Mouse (Mus musculus): Measurements from ENCODE around the gene Spc24.
"Not testable (repeated sequence)": the region's sequence is repeated elsewhere in the genome, so short reads cannot be mapped to it uniquely, and the experiment has no call there.

Spc24 gene

GRCm38 (mm10) chr9:21784517-21785307 lies 24.6 kb upstream of the Spc24 start:
- DNase-seq, result no peak

GRCm38 (mm10) chr9:21781657-21782468 lies 21.8 kb upstream of the Spc24 start:
- DNase-seq, result peak in 1 of 2 experiments; percentile 65

- DNase-seq, result no peak
These were observed 17.6 kb upstream of the Spc24 start for GRCm38 (mm10) chr9:21777726-21778125.

- no peak for DNase-seq
These were observed 14.2 kb upstream of the Spc24 start for GRCm38 (mm10) chr9:21774353-21774752.

GRCm38 (mm10) chr9:21773396-21773795 lies 13.3 kb upstream of the Spc24 start:
- not testable (repeated sequence) for DNase-seq

- DNase-seq, result peak; percentile 66 to 73
These were observed 9.6 kb upstream of the Spc24 start for GRCm38 (mm10) chr9:21769558-21770183.

- peak; percentile 63 to 66 for DNase-seq
These were observed 8.7 kb upstream of the Spc24 start for GRCm38 (mm10) chr9:21768511-21769411.

GRCm38 (mm10) chr9:21767896-21768295 lies 7.8 kb upstream of the Spc24 start:
- peak; percentile 76 for DNase-seq

GRCm38 (mm10) chr9:21764084-21764999 lies 4.2 kb upstream of the Spc24 start:
- no peak for DNase-seq

- DNase-seq, result no peak
These were observed 2.0 kb upstream of the Spc24 start for GRCm38 (mm10) chr9:21762135-21762534.

- DNase-seq, result no peak
These were observed 385 bp downstream of the Spc24 start for GRCm38 (mm10) chr9:21759718-21760117.

- no peak for DNase-seq
These were observed 1.2 kb downstream of the Spc24 start for GRCm38 (mm10) chr9:21758576-21759529.

- DNase-seq, result no peak
These were observed 5.4 kb downstream of the Spc24 start for GRCm38 (mm10) chr9:21754516-21755321.

- DNase-seq, result peak; percentile 86 to 90
These were observed 6.1 kb downstream of the Spc24 start for GRCm38 (mm10) chr9:21754003-21754402.

GRCm38 (mm10) chr9:21752252-21752792 lies 7.8 kb downstream of the Spc24 start:
- DNase-seq, result peak in 1 of 2 experiments; percentile 42

- peak; percentile 52 to 67 for DNase-seq
These were observed 8.8 kb downstream of the Spc24 start for GRCm38 (mm10) chr9:21751347-21751746.

GRCm38 (mm10) chr9:21750370-21750769 lies 9.7 kb downstream of the Spc24 start:
- no peak for DNase-seq

- peak; percentile 44 to 62 for DNase-seq
These were observed 10.6 kb downstream of the Spc24 start for GRCm38 (mm10) chr9:21749382-21750118.

Measured in cerebellum, postnatal 25 days (tissue).